Mouse (Mus musculus): ENCODE results near the gene Socs7.

GRCm38 (mm10) chr11:97424092-97424692 lies 61.8 kb downstream of the Socs7 start:
- TF ChIP-seq POLR2A (IDR thresholded peaks at IDR 0.05; ENCODE audit: low read depth, low read length) (no peak), CTCF (IDR thresholded peaks at IDR 0.05; ENCODE audit: extremely low read depth, insufficient read length, insufficient replicate concordance, low read depth, low read length) (no peak)
